Mouse (Mus musculus) lung, adult 2 months (tissue): ENCODE results near the gene Rps28.

ENCODE experiments used
- CTCF ChIP-seq: fragments of 200-500 bp; IDR thresholded peaks from 2 replicates; pipeline ENCODE4 v1.5.1; 2011; ENCODE audit warnings: mild to moderate bottlenecking, low read length, control low read depth; ENCODE audit not compliant: insufficient read depth
- POLR2A ChIP-seq: fragments of 200-500 bp; IDR thresholded peaks from 2 replicates; pipeline ENCODE4 v1.6.1; 2011; ENCODE audit warnings: low read depth, mild to moderate bottlenecking, control low read depth, low read length, borderline replicate concordance; ENCODE audit errors: extremely low read depth

DNA sequence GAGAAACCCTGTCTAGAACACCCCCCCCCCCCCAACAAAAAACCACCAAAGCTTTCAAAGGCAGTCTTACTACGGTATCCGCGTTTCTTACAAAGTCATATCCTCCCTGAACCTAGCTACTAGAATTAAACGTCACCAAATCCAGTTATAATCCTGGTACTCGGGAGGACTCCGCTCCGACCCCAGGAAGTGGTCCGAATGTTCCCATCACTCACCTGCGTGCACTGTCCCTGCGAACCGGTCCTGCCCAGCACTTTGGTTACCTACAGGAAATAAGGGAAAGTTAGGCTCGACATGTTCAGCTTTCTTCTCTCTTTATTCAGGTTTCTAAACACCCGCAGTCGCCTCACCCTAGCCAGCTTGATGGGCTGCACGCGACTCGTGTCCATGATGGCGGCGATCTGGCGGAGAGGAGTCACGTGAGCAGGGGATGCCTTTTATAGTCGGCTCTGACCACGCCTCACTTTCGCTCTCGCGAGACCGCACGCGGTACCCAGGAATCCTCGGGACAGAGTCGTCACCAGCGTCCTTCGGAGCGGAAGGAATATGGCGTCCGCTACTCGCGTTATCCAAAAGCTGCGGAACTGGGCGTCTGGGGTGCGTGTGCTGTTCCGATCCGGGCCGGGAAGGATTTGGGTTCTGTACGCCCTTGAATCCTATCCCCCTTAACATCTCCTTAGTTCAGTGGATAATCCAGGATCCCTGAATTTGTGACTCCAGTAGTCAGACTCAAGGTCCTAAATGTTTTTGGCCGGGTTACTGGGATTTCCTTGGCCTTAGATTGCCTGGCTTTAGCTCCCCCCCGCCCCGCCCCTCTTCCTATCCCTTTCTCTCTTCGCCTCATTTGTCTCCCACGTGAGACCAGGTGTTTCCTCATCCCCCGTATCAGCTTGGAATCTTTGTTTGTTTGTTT lies at the start of gene Rps28, which contains the start of gene Ndufa7:
- TF ChIP-seq CTCF, result no peak
- peak; percentile 97 for TF ChIP-seq POLR2A
